Mouse (Mus musculus) forebrain, embryonic 14.5 days (tissue): ENCODE results near the gene Llgl2. TPM values are rescaled to one million over a fixed set of nuclear protein-coding genes. Genes with fewer than 3 reads are reported as not detected.
A peak's percentile ranks its signal among the peaks of the same experiment; 100 is the strongest.

ENCODE experiments used
- ATAC-seq: fragments of 200-750 bp; cut with Nextera tagmentation; 2 replicates; pipeline ENCODE4 v1.8.0; 2017; ENCODE audit warnings: mild to moderate bottlenecking, moderate library complexity
- DNase-seq: peaks from one replicate; pipeline ENCODE4 v3.0.0-alpha.2; 2015; ENCODE audit warnings: low spot score
- H3K27ac ChIP-seq: fragments of 300-500 bp; sonication (generic); 2 replicates; pipeline ENCODE4 v1.5.1; 2014; ENCODE audit warnings: low read depth, mild to moderate bottlenecking, control low read depth, low read length, moderate library complexity
- H3K27me3 ChIP-seq: fragments of 300-500 bp; sonication (generic); replicated peaks from 2 replicates; pipeline ENCODE4 v1.6.1; 2014; ENCODE audit warnings: low read length, control low read depth, mixed read lengths; ENCODE audit not compliant: control insufficient read depth, insufficient read depth
- H3K36me3 ChIP-seq: fragments of 300-500 bp; sonication (generic); 2 replicates; pipeline ENCODE4 v1.6.1; 2014; ENCODE audit warnings: low read length, control low read depth; ENCODE audit not compliant: control insufficient read depth, insufficient read depth
- H3K4me1 ChIP-seq: fragments of 300-500 bp; sonication (generic); 2 replicates; pipeline ENCODE4 v1.6.1; 2014; ENCODE audit warnings: antibody characterized with exemption, low read length, control low read depth; ENCODE audit not compliant: control insufficient read depth, insufficient read depth
- H3K4me2 ChIP-seq: fragments of 300-500 bp; sonication (generic); 2 replicates; pipeline ENCODE4 v1.6.1; 2014; ENCODE audit warnings: mild to moderate bottlenecking, control low read depth, low read length
- H3K4me3 ChIP-seq: fragments of 300-500 bp; sonication (generic); 2 replicates; pipeline ENCODE4 v1.5.1; 2014; ENCODE audit warnings: low read depth, low read length, control low read depth
- H3K9ac ChIP-seq: fragments of 300-500 bp; sonication (generic); 2 replicates; pipeline ENCODE4 v1.6.1; 2014; ENCODE audit warnings: mild to moderate bottlenecking, low read length, control low read depth, moderate library complexity
- H3K9me3 ChIP-seq: fragments of 300-500 bp; sonication (generic); replicated peaks from 2 replicates; pipeline ENCODE4 v1.6.1; 2016; ENCODE audit warnings: low read length, control low read depth, mixed read lengths; ENCODE audit not compliant: control insufficient read depth
- WGBS: fragments of 180-500 bp; shearing (Covaris S2); extraction: QIAGEN DNeasy Blood & Tissue Kit; methylation state at CpG from one replicate; pipeline ENCODE4 v1.1.7; 2014; 5-methylcytosine and 5-hydroxymethylcytosine counted together
- polyA plus RNA-seq: library from polyadenylated mRNA; unstranded; fragments of >200 nt; fragmentation: Nextera tagmentation; extraction: Ambion mirVana; gene quantifications from 2 replicates; pipeline ENCODE4 v1.2.1, GENCODE M21; 2014

Gene Llgl2
- polyA plus RNA-seq, 1 experiment from 2014 or later, result 0.70 TPM

DNA sequence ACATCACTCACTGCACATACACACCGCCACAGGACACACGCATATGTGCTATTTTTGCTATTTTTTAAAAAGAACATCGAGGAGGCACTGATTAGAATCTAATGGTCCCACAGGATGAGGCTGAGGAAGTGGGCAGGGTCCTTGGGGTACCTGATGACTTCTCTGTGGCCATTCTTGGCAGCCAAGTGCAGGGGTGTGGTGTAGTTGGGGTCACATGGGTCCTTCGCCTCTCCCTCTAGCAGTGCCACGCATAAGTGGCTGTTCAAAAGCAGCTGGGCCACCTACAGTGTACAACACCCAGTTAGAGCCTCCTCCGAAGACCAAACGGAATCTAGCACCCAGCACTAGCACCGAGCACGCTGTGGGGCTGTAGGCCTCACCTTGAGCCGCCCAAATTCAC is 17.7 kb upstream of the Llgl2 start:
- Histone ChIP-seq H3K36me3 (peaks cover 58% of the 10 kb centered on the region), H3K9ac (no peak overlapping the region), H3K4me2 (no peak overlapping the region), H3K27me3 (no peaks in the 10 kb centered on the region), H3K27ac (no peak overlapping the region), H3K4me1 (peaks cover 31% of the 10 kb centered on the region), H3K4me3 (no peak overlapping the region), H3K9me3 (no peaks in the 10 kb centered on the region)
- 93% methylated on average over 10 of the region's 10 CpGs for WGBS
- no peak for DNase-seq
- no peak for ATAC-seq

DNA sequence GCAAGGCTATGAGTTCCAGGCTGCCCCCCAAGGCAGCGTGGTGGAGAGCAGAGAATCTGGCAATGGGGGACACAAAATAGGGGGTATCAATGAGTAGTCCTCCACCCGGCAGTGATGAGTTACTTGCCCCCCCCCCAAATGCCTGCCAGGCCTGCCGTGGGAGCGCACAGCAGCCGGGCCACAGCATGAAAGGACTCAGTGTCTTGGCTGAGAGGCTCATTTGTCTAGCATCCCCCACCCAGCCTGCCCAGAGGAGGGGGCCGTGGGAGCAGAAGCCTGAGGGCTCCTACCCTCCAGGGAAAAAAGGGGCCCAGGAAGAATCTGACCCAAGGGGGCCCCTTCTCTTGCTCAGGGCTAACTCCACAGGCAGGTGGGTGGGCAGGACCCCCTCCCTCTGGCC is 16.5 kb upstream of the Llgl2 start:
- no peaks in the 10 kb centered on the region for H3K9me3 ChIP-seq
- peak overlapping the region; percentile 78 for H3K27ac ChIP-seq
- peak overlapping the region; percentile 66; the same call in 1 of the 2 replicates for H3K4me2 ChIP-seq
- ATAC-seq (peak; percentile 36; the same call in 1 of the 2 replicates), DNase-seq (peak; percentile 52)
- H3K9ac ChIP-seq, result no peak overlapping the region; the same call in 1 of the 2 replicates
- H3K4me3 ChIP-seq, result no peak overlapping the region
- 13% methylated on average over 6 of the region's 6 CpGs for WGBS
- H3K36me3 ChIP-seq, result peaks cover 49% of the 10 kb centered on the region
- H3K27me3 ChIP-seq, result no peaks in the 10 kb centered on the region
- peaks cover 32% of the 10 kb centered on the region for H3K4me1 ChIP-seq

DNA sequence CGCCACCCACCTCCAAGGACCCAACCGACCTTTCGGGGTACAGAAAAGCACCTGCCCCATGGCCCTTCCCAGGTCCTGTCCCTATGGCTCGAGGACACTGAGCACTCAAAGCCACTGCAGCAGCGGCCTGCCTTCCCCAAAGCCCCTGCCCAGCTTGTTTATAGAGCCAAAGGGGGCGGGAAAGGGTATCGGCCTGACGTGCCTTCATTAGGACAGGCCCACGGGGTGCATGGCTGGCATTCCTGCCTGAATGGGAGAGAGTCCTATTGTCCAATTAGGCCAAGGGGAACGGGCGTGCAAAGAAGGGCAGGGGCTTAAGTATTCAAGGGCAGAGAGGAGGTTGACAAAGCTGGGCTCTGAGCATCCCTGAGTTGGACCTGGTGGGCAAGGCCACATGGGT is 15.9 kb upstream of the Llgl2 start:
- Histone ChIP-seq H3K9ac (0 out of 2 replicates have a peak overlapping the region, but pooled peaks have one; percentile 21), H3K27ac (peak overlapping the region; percentile 78), H3K27me3 (no peaks in the 10 kb centered on the region), H3K4me3 (no peak overlapping the region), H3K4me2 (peak overlapping the region; percentile 66; the same call in 1 of the 2 replicates), H3K4me1 (peaks cover 37% of the 10 kb centered on the region), H3K9me3 (no peaks in the 10 kb centered on the region), H3K36me3 (peaks cover 43% of the 10 kb centered on the region)
- WGBS, result 30% methylated on average over 11 of the region's 11 CpGs
- ATAC-seq (peak; percentile 24), DNase-seq (peak; percentile 48)

DNA sequence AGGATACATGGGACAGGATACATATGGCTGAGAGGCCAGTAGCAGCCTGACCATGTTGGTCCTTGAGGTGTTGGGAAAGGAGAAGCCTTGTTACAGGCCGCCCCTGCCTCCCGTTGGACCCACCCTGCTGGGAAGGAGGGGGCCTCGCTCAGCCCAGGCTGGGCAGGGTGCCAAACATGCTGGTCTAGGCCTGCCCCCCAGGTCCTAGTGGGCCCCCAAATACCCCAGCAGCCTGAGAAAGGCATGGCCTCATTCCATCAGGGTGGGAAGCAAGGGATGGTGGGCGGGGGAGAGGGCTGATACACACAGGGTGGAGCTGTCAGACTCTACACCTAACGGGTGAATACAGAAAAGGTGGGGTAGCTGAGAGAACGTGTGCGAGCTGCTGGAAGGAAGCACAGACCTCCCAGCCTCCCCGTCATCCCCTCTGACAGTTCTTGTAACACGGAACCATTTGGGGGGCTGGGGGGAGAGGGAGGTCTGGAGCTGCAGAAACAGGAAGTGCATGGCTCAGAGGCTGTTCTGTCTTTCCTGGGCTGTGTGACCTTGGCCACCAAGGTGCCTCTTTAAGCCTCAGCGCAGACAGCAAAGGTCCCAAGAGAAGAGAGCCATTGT is 15.0 kb upstream of the Llgl2 start:
- Histone ChIP-seq H3K27me3 (no peaks in the 10 kb centered on the region), H3K4me1 (peaks cover 37% of the 10 kb centered on the region), H3K4me3 (no peak overlapping the region), H3K9me3 (no peaks in the 10 kb centered on the region), H3K9ac (peak overlapping the region; percentile 48), H3K27ac (peak overlapping the region; percentile 78), H3K36me3 (peaks cover 34% of the 10 kb centered on the region), H3K4me2 (peak overlapping the region; percentile 66)
- DNase-seq (peak; percentile 71), ATAC-seq (0 out of 2 replicates have a peak, but pooled peaks have one; percentile 1)
- 20% methylated on average over 10 of the region's 10 CpGs for WGBS

DNA sequence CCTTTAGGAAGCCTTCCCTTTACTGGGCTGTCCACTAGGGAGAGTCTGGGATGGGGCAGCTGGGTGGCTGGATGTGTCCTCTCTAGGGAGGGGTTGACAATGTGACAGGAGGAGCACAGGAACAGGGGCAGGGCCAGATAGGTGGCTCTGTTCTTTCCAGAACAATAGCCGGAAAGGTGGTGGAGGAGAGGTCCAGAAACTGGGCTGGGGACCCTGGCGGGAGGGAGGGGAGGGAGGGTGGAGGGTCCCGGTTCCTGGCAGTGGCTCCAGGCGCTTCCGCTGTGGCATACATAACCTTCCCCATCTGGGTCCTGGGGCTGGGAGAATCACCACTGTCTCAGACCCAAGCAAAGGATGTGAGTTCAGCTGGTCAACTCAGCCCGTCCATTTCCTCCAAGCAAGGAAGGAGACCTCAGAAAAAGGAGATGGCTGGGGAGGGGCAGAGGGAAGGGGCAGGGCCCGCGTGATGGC is 14.5 kb upstream of the Llgl2 start:
- H3K4me1 ChIP-seq, result peaks cover 37% of the 10 kb centered on the region

GRCm38 (mm10) chr11:115810377-115810776 is 13.5 kb upstream of the Llgl2 start:
- Histone ChIP-seq H3K4me3 (0 out of 2 replicates have a peak overlapping the region, but pooled peaks have one; percentile 2), H3K36me3 (peaks cover 22% of the 10 kb centered on the region), H3K27ac (no peak overlapping the region), H3K27me3 (no peaks in the 10 kb centered on the region), H3K4me1 (peaks cover 38% of the 10 kb centered on the region), H3K9ac (0 out of 2 replicates have a peak overlapping the region, but pooled peaks have one; percentile 1), H3K4me2 (peak overlapping the region; percentile 66), H3K9me3 (no peaks in the 10 kb centered on the region)
- ATAC-seq (no peak), DNase-seq (peak; percentile 52)
- 65% methylated on average over 14 of the region's 14 CpGs for WGBS

More for the DNA sequence above, 14.5 kb upstream of the Llgl2 start:
- H3K27ac ChIP-seq, result peak overlapping the region; percentile 78
- H3K36me3 ChIP-seq, result peaks cover 31% of the 10 kb centered on the region
- H3K9ac ChIP-seq, result peak overlapping the region; percentile 48; the same call in 1 of the 2 replicates
- no peak overlapping the region for H3K4me3 ChIP-seq
- ATAC-seq, result no peak
- no peak for DNase-seq
- WGBS, result 66% methylated on average over 8 of the region's 8 CpGs
- peak overlapping the region; percentile 66; the same call in 1 of the 2 replicates for H3K4me2 ChIP-seq
- no peaks in the 10 kb centered on the region for H3K9me3 ChIP-seq
- H3K27me3 ChIP-seq, result no peaks in the 10 kb centered on the region

DNA sequence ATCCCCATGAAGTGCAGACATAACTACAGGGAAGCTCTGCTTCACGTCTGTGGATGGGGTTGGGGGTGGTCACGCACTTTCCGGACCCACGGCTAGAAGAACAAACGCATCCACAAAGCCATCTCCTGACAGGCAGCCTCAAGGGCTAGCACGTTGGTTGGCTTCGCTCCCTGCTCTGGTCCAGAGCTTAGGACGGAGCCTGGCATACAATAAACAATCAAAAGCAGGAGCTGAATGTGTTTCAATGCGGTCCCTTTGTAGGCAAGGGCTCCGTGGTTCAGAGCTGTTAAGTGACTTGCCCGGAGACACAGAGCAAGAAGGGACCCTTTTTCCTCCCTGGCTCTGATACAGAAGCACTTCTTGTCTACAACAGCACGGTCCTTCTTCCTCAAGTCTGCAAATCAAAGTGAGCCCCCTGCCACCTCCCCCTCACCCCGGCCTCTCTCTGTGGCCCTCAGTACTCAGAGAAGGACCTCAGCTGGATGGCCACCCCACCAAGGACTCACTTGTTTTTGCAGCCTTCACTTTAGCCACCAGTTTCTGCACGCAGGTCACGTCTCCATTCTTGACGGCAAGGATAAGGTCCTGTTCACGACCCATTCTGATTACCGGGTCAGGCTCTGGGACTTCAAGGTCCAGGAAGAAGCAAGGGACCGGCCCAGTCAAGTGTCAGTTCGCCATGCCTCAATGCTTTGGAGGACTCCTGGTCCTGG is 12.3 kb upstream of the Llgl2 start:
- ATAC-seq (no peak), DNase-seq (no peak)
- 80% methylated on average over 20 of the region's 20 CpGs for WGBS
- Histone ChIP-seq H3K4me3 (peak overlapping the region; percentile 97), H3K4me1 (peaks cover 45% of the 10 kb centered on the region), H3K27me3 (no peaks in the 10 kb centered on the region), H3K27ac (no peak overlapping the region), H3K9me3 (no peaks in the 10 kb centered on the region), H3K4me2 (peak overlapping the region; percentile 66), H3K9ac (peak overlapping the region; percentile 89), H3K36me3 (peaks cover 19% of the 10 kb centered on the region; the same call in 1 of the 2 replicates)

DNA sequence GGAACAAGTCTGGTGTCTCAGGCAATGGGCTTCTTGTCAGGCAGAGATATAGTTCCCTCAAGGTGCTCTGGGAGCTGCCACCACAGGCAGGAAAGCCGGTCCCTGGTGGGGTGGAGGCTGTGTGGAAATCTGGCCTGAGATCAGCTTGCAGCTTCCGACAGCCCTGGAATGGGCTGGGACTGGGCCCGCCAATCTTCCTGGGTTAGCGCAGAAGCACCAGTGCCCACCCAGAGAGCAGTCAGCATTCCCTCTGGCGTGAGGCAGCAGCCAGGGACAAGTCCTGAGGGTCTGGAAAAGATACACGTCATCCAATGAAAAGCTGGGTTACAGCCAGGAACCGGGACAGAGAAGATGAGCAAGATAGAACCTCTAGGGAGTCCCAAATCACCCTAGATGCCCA is 11.8 kb upstream of the Llgl2 start:
- no peaks in the 10 kb centered on the region for H3K27me3 ChIP-seq
- 31% methylated on average over 7 of the region's 7 CpGs for WGBS
- H3K9ac ChIP-seq, result peak overlapping the region; percentile 89
- peaks cover 19% of the 10 kb centered on the region for H3K36me3 ChIP-seq
- H3K27ac ChIP-seq, result no peak overlapping the region
- H3K4me2 ChIP-seq, result peak overlapping the region; percentile 66
- DNase-seq (no peak), ATAC-seq (no peak)
- peaks cover 44% of the 10 kb centered on the region for H3K4me1 ChIP-seq
- H3K4me3 ChIP-seq, result peak overlapping the region; percentile 97
- H3K9me3 ChIP-seq, result no peaks in the 10 kb centered on the region
